Mouse (Mus musculus) layer of hippocampus, adult 9-11 months (tissue): Measurements from ENCODE around the gene Ggt5.
A peak's percentile ranks its signal among the peaks of the same experiment; 100 is the strongest.

ENCODE experiments used
- DNase-seq: peaks from one replicate; pipeline ENCODE4 v3.0.0; 2022

Gene Ggt5

GRCm38 (mm10) chr10:75627490-75627889 lies 38.4 kb downstream of the Ggt5 start:
- DNase-seq, result no peak

GRCm38 (mm10) chr10:75632633-75633032 lies 43.5 kb downstream of the Ggt5 start:
- peak; percentile 38 for DNase-seq

- no peak for DNase-seq
Observed at GRCm38 (mm10) chr10:75633048-75633447, 43.9 kb downstream of the Ggt5 start.

GRCm38 (mm10) chr10:75633576-75634139 lies 44.5 kb downstream of the Ggt5 start:
- no peak for DNase-seq

GRCm38 (mm10) chr10:75634610-75635009 lies 45.5 kb downstream of the Ggt5 start:
- DNase-seq, result no peak

- DNase-seq, result no peak
Observed at GRCm38 (mm10) chr10:75635019-75635692, 46.0 kb downstream of the Ggt5 start.

GRCm38 (mm10) chr10:75635693-75636055 lies 46.5 kb downstream of the Ggt5 start:
- peak; percentile 69 for DNase-seq

GRCm38 (mm10) chr10:75636084-75636786 lies 47.1 kb downstream of the Ggt5 start:
- DNase-seq, result no peak

GRCm38 (mm10) chr10:75637711-75638110 lies 48.6 kb downstream of the Ggt5 start:
- DNase-seq, result peak; percentile 1

- no peak for DNase-seq
Observed at GRCm38 (mm10) chr10:75641721-75642222, 52.6 kb downstream of the Ggt5 start.

- DNase-seq, result no peak
Observed at GRCm38 (mm10) chr10:75642436-75642835, 53.3 kb downstream of the Ggt5 start.

GRCm38 (mm10) chr10:75642891-75643290 lies 53.8 kb downstream of the Ggt5 start:
- no peak for DNase-seq

- DNase-seq, result no peak
Observed at GRCm38 (mm10) chr10:75643741-75644343, 54.7 kb downstream of the Ggt5 start, which contains the start of gene Susd2. Gene Susd2 (minus strand): TSS chr10:75644008.

GRCm38 (mm10) chr10:75645616-75646015 lies 56.5 kb downstream of the Ggt5 start:
- no peak for DNase-seq

- no peak for DNase-seq
Observed at GRCm38 (mm10) chr10:75646406-75646805, 57.3 kb downstream of the Ggt5 start.

GRCm38 (mm10) chr10:75647362-75647761 lies 58.2 kb downstream of the Ggt5 start:
- peak; percentile 45 for DNase-seq

- DNase-seq, result no peak
Observed at GRCm38 (mm10) chr10:75648091-75648490, 59.0 kb downstream of the Ggt5 start.

GRCm38 (mm10) chr10:75649001-75649400 lies 59.9 kb downstream of the Ggt5 start:
- no peak for DNase-seq

- no peak for DNase-seq
Observed at GRCm38 (mm10) chr10:75649406-75649995, 60.4 kb downstream of the Ggt5 start.

GRCm38 (mm10) chr10:75650306-75650902 lies 61.3 kb downstream of the Ggt5 start:
- peak; percentile 45 for DNase-seq

- no peak for DNase-seq
Observed at GRCm38 (mm10) chr10:75651381-75652068, 62.4 kb downstream of the Ggt5 start.

- no peak for DNase-seq
Observed at GRCm38 (mm10) chr10:75654053-75654452, 64.9 kb downstream of the Ggt5 start.
